Mouse (Mus musculus) layer of hippocampus, adult 11-12 months (tissue): ENCODE measurements at regions not wholly inside any gene's neighbourhood (a gene's known extent, or its start where the extent isn't known, plus 50 kb on each side); places are given as distances from the start of the nearest gene placed in this dataset.

ENCODE experiments used
- DNase-seq: peaks from one replicate; pipeline ENCODE4 v3.0.0; 2022; ENCODE audit warnings: low spot score

GRCm38 (mm10) chrX:99340223-99340622, 130.8 kb downstream of the Pja1 start:
- no peak for DNase-seq

GRCm38 (mm10) chrX:99339081-99339876, 131.8 kb downstream of the Pja1 start:
- DNase-seq: no peak

GRCm38 (mm10) chrX:99336616-99337553, 134.2 kb downstream of the Pja1 start:
- DNase-seq: no peak

GRCm38 (mm10) chrX:99335886-99336589, 135.0 kb downstream of the Pja1 start:
- no peak for DNase-seq

GRCm38 (mm10) chrX:99332457-99332770, 138.7 kb downstream of the Pja1 start:
- DNase-seq: no peak

GRCm38 (mm10) chrX:99331764-99332456, 139.2 kb downstream of the Pja1 start:
- no peak for DNase-seq

GRCm38 (mm10) chrX:99330386-99330785, 140.7 kb downstream of the Pja1 start:
- no peak for DNase-seq

- DNase-seq: no peak
Measured at GRCm38 (mm10) chrX:99328576-99328975, 142.5 kb downstream of the Pja1 start.

GRCm38 (mm10) chrX:99326167-99326566, 144.9 kb downstream of the Pja1 start:
- DNase-seq: no peak

GRCm38 (mm10) chrX:99325460-99325859, 145.6 kb downstream of the Pja1 start:
- DNase-seq: no peak

GRCm38 (mm10) chrX:99324546-99325170, 146.4 kb downstream of the Pja1 start:
- DNase-seq: no peak

GRCm38 (mm10) chrX:99319791-99320190, 151.3 kb downstream of the Pja1 start:
- no peak for DNase-seq

- no peak for DNase-seq
Measured at GRCm38 (mm10) chrX:99319163-99319562, 151.9 kb downstream of the Pja1 start.

- DNase-seq: no peak
Measured at GRCm38 (mm10) chrX:99318141-99318540, 152.9 kb downstream of the Pja1 start.

GRCm38 (mm10) chrX:99317736-99318135, 153.3 kb downstream of the Pja1 start:
- DNase-seq: no peak

GRCm38 (mm10) chrX:99316410-99317056, 154.5 kb downstream of the Pja1 start:
- DNase-seq: no peak

GRCm38 (mm10) chrX:99299110-99299509, 163.2 kb downstream of the Efnb1 start:
- DNase-seq: no peak

- DNase-seq: no peak
Measured at GRCm38 (mm10) chrX:99294726-99295125, 158.8 kb downstream of the Efnb1 start.

- no peak for DNase-seq
Measured at GRCm38 (mm10) chrX:99293967-99294366, 158.0 kb downstream of the Efnb1 start.

- no peak for DNase-seq
Measured at GRCm38 (mm10) chrX:99292758-99293157, 156.8 kb downstream of the Efnb1 start.

- DNase-seq: no peak
Measured at GRCm38 (mm10) chrX:99291965-99292364, 156.0 kb downstream of the Efnb1 start.
